Mouse (Mus musculus): ENCODE measurements around the gene Zeb2. TPM values are rescaled to one million over a fixed set of nuclear protein-coding genes. Genes with fewer than 3 reads are reported as not detected.

Gene Zeb2
- polyA plus RNA-seq, 1 experiment: 10.8 TPM

- TF ChIP-seq TCF12 (IDR thresholded peaks at IDR 0.05; ENCODE audit: insufficient read depth, poor library complexity, severe bottlenecking) (no peak), SRF (IDR thresholded peaks at IDR 0.05; ENCODE audit: control insufficient read depth, insufficient read length, low read depth) (no peak), USF1 (IDR thresholded peaks at IDR 0.05; ENCODE audit: low read depth) (no peak), REST (IDR thresholded peaks at IDR 0.05; ENCODE audit: insufficient read depth, insufficient read length) (no peak), TCF3 (IDR thresholded peaks at IDR 0.05; ENCODE audit: insufficient read length, low read depth) (no peak)
- Histone ChIP-seq H3K4me3 (no peak overlapping the region), H3K4me2 (ENCODE audit: low read depth) (no peak overlapping the region), H3K36me3 (ENCODE audit: control insufficient read depth, insufficient read depth) (peaks cover 4% of the 10 kb centered on the region), H3K27me3 (ENCODE audit: control insufficient read depth, insufficient read depth, insufficient read length) (no peaks in the 10 kb centered on the region), H3K79me2 (ENCODE audit: control insufficient read depth, insufficient read depth) (peaks cover 89% of the 10 kb centered on the region), H3ac (ENCODE audit: control insufficient read depth, insufficient read length) (no peak overlapping the region)
These were observed 62.1 kb downstream of the Zeb2 start for GRCm38 (mm10) chr2:45055034-45055615.

- H3K4me3 ChIP-seq: no peak overlapping the region
- peaks cover 4% of the 10 kb centered on the region for H3K36me3 ChIP-seq (ENCODE audit: control insufficient read depth, insufficient read depth)
- TF ChIP-seq USF1 (IDR thresholded peaks at IDR 0.05; ENCODE audit: low read depth) (no peak), MAX (IDR thresholded peaks at IDR 0.05; ENCODE audit: low read depth) (no peak), POLR2A (IDR thresholded peaks at IDR 0.05; ENCODE audit: insufficient read length, low read depth) (no peak), POLR2AphosphoS2 (IDR thresholded peaks at IDR 0.05; ENCODE audit: insufficient read length, low read depth) (no peak), TCF3 (IDR thresholded peaks at IDR 0.05; ENCODE audit: insufficient read length, low read depth) (no peak), SRF (IDR thresholded peaks at IDR 0.05; ENCODE audit: control insufficient read depth, insufficient read length, low read depth) (no peak), TCF12 (IDR thresholded peaks at IDR 0.05; ENCODE audit: insufficient read depth, poor library complexity, severe bottlenecking) (no peak), MYOD1 (IDR thresholded peaks at IDR 0.05; ENCODE audit: control insufficient read depth in 1 of 3, insufficient read length in 2 of 3, low read depth in 2 of 3) (no peak), REST (IDR thresholded peaks at IDR 0.05; ENCODE audit: insufficient read depth, insufficient read length) (no peak), CEBPB (IDR thresholded peaks at IDR 0.05; ENCODE audit: insufficient read depth, poor library complexity, severe bottlenecking) (no peak), MYOG (IDR thresholded peaks at IDR 0.05; ENCODE audit: control insufficient read depth in 1 of 3, insufficient read depth in 1 of 3, insufficient read length in 2 of 3, low read depth in 2 of 3) (no peak), E2F4 (IDR thresholded peaks at IDR 0.05; ENCODE audit: insufficient read depth) (no peak)
- no peak overlapping the region for H3ac ChIP-seq (ENCODE audit: control insufficient read depth, insufficient read length)
- no peak overlapping the region for H3K4me2 ChIP-seq (ENCODE audit: low read depth)
- peaks cover 89% of the 10 kb centered on the region for H3K79me2 ChIP-seq (ENCODE audit: control insufficient read depth, insufficient read depth)
- H3K27me3 ChIP-seq (ENCODE audit: control insufficient read depth, insufficient read depth, insufficient read length): no peaks in the 10 kb centered on the region
These were observed 62.8 kb downstream of the Zeb2 start for GRCm38 (mm10) chr2:45054070-45055025.

GRCm38 (mm10) chr2:45052587-45052986, 64.6 kb downstream of the Zeb2 start:
- Histone ChIP-seq H3K79me2 (ENCODE audit: control insufficient read depth, insufficient read depth) (peaks cover 88% of the 10 kb centered on the region), H3K36me3 (ENCODE audit: control insufficient read depth, insufficient read depth) (peaks cover 4% of the 10 kb centered on the region), H3ac (ENCODE audit: control insufficient read depth, insufficient read length) (no peak overlapping the region), H3K4me3 (no peak overlapping the region), H3K27me3 (ENCODE audit: control insufficient read depth, insufficient read depth, insufficient read length) (no peaks in the 10 kb centered on the region), H3K4me2 (ENCODE audit: low read depth) (no peak overlapping the region)
- TF ChIP-seq MYOG (IDR thresholded peaks at IDR 0.05; ENCODE audit: control insufficient read depth in 1 of 3, insufficient read depth in 1 of 3, insufficient read length in 2 of 3, low read depth in 2 of 3) (peak; percentile 70 to 92 (median 85)), CEBPB (IDR thresholded peaks at IDR 0.05; ENCODE audit: insufficient read depth, poor library complexity, severe bottlenecking) (no peak), MYOD1 (IDR thresholded peaks at IDR 0.05; ENCODE audit: control insufficient read depth in 1 of 3, insufficient read length in 2 of 3, low read depth in 2 of 3) (peak; percentile 69 to 89 (median 81)), USF1 (IDR thresholded peaks at IDR 0.05; ENCODE audit: low read depth) (no peak), TCF3 (IDR thresholded peaks at IDR 0.05; ENCODE audit: insufficient read length, low read depth) (no peak)

- H3K4me2 ChIP-seq (ENCODE audit: low read depth): no peak overlapping the region
- H3K27me3 ChIP-seq (ENCODE audit: control insufficient read depth, insufficient read depth, insufficient read length): no peaks in the 10 kb centered on the region
- TF ChIP-seq REST (IDR thresholded peaks at IDR 0.05; ENCODE audit: insufficient read depth, insufficient read length) (no peak), MYOD1 (IDR thresholded peaks at IDR 0.05; ENCODE audit: control insufficient read depth in 1 of 3, insufficient read length in 2 of 3, low read depth in 2 of 3) (no peak), TCF3 (IDR thresholded peaks at IDR 0.05; ENCODE audit: insufficient read length, low read depth) (no peak), TCF12 (IDR thresholded peaks at IDR 0.05; ENCODE audit: insufficient read depth, poor library complexity, severe bottlenecking) (no peak), POLR2AphosphoS2 (IDR thresholded peaks at IDR 0.05; ENCODE audit: insufficient read length, low read depth) (no peak), MYOG (IDR thresholded peaks at IDR 0.05; ENCODE audit: control insufficient read depth in 1 of 3, insufficient read depth in 1 of 3, insufficient read length in 2 of 3, low read depth in 2 of 3) (no peak), USF1 (IDR thresholded peaks at IDR 0.05; ENCODE audit: low read depth) (no peak), CEBPB (IDR thresholded peaks at IDR 0.05; ENCODE audit: insufficient read depth, poor library complexity, severe bottlenecking) (no peak), E2F4 (IDR thresholded peaks at IDR 0.05; ENCODE audit: insufficient read depth) (no peak), MAX (IDR thresholded peaks at IDR 0.05; ENCODE audit: low read depth) (no peak)
- no peak overlapping the region for H3ac ChIP-seq (ENCODE audit: control insufficient read depth, insufficient read length)
- H3K4me3 ChIP-seq: no peak overlapping the region
- peaks cover 87% of the 10 kb centered on the region for H3K79me2 ChIP-seq (ENCODE audit: control insufficient read depth, insufficient read depth)
- peaks cover 4% of the 10 kb centered on the region for H3K36me3 ChIP-seq (ENCODE audit: control insufficient read depth, insufficient read depth)
These were observed 65.9 kb downstream of the Zeb2 start for GRCm38 (mm10) chr2:45051321-45051720.
